Mouse (Mus musculus) small intestine, adult 2 months (tissue): Measurements from ENCODE around the gene Scyl2.

Experiments
- CTCF ChIP-seq: fragments of 200-500 bp; IDR thresholded peaks from 2 replicates; pipeline ENCODE4 v1.5.1; 2012; ENCODE audit warnings: low read depth, mild to moderate bottlenecking, control low read depth, inconsistent platforms, low read length, moderate library complexity, mixed read lengths; ENCODE audit not compliant: insufficient replicate concordance, insufficient read length; ENCODE audit errors: extremely low read depth
- POLR2A ChIP-seq: fragments of 200-500 bp; IDR thresholded peaks from 2 replicates; pipeline ENCODE4 v1.6.1; 2012; ENCODE audit warnings: low read depth, mild to moderate bottlenecking, control low read depth, inconsistent platforms, low read length, moderate library complexity

DNA sequence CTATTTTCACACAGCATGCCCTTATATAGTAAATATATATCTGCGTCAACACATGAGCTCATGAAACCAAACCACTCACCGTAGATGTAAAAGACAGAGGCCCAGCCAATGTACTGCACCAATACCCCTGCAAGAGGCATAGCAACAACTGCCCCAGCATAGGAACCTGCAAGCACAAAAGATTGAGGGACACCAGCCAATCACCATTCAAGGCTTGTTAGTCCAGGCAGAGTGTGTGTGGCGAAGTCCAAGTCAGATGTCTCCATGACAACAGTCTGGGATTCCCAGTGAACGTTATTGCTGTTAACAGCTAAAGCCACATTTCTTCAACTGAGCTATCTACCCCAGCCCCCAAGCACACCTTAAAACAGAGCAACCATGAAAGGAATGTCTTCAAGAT is 93.3 kb downstream of the Scyl2 start:
- TF ChIP-seq POLR2A (no peak), CTCF (no peak)
